Mouse (Mus musculus): ENCODE results near the gene Anxa9.

GRCm38 (mm10) chr3:95294718-95295117, 12.3 kb downstream of the Anxa9 start:
- no peak for TF ChIP-seq CTCF (IDR thresholded peaks at IDR 0.05; ENCODE audit: extremely low read depth, insufficient read length, insufficient replicate concordance, low read depth, low read length)
- no peak for TF ChIP-seq POLR2A (IDR thresholded peaks at IDR 0.05; ENCODE audit: low read depth, low read length)
